Mouse (Mus musculus) heart, embryonic 12.5 days (tissue): ENCODE measurements around the gene Atp6v0b. TPM values are rescaled to one million over a fixed set of nuclear protein-coding genes. Genes with fewer than 3 reads are reported as not detected.

ENCODE experiments used
- ATAC-seq: fragments of 200-750 bp; cut with Nextera tagmentation; 2 replicates; pipeline ENCODE4 v1.8.0; 2017; ENCODE audit warnings: moderate TSS enrichment, moderate library complexity; ENCODE audit not compliant: insufficient number of reproducible peaks, low FRiP score
- H3K27ac ChIP-seq: fragments of 300-500 bp; sonication (generic); 2 replicates; pipeline ENCODE4 v1.5.1; 2016; ENCODE audit warnings: mild to moderate bottlenecking, moderate library complexity; ENCODE audit not compliant: poor library complexity, severe bottlenecking
- H3K27me3 ChIP-seq: fragments of 300-500 bp; sonication (generic); replicated peaks from 2 replicates; pipeline ENCODE4 v1.6.1; 2016; ENCODE audit warnings: mild to moderate bottlenecking, moderate library complexity
- H3K36me3 ChIP-seq: fragments of 300-500 bp; sonication (generic); 2 replicates; pipeline ENCODE4 v1.6.1; 2016; ENCODE audit warnings: mild to moderate bottlenecking, moderate library complexity
- H3K4me1 ChIP-seq: fragments of 300-500 bp; sonication (generic); replicated peaks from 2 replicates; pipeline ENCODE4 v1.6.1; 2016; ENCODE audit warnings: mild to moderate bottlenecking
- H3K4me2 ChIP-seq: fragments of 300-500 bp; sonication (generic); 2 replicates; pipeline ENCODE4 v1.6.1; 2016; ENCODE audit warnings: mild to moderate bottlenecking, moderate library complexity
- H3K4me3 ChIP-seq: fragments of 300-500 bp; sonication (generic); 2 replicates; pipeline ENCODE4 v1.5.1; 2016; ENCODE audit warnings: mild to moderate bottlenecking
- H3K9ac ChIP-seq: fragments of 300-500 bp; sonication (generic); 2 replicates; pipeline ENCODE4 v1.6.1; 2016; ENCODE audit warnings: mild to moderate bottlenecking, moderate library complexity
- H3K9me3 ChIP-seq: fragments of 300-500 bp; sonication (generic); replicated peaks from 2 replicates; pipeline ENCODE4 v1.6.1; 2016; ENCODE audit warnings: mild to moderate bottlenecking, moderate library complexity
- WGBS: fragments of 180-500 bp; shearing (Covaris S2); methylation state at CpG from one replicate; pipeline ENCODE4 v1.1.7; 2016; 5-methylcytosine and 5-hydroxymethylcytosine counted together
- polyA plus RNA-seq: library from polyadenylated mRNA; unstranded; fragments of >200 nt; fragmentation: Nextera tagmentation; extraction: Ambion mirVana; gene quantifications from 2 replicates; pipeline ENCODE4 v1.2.1, GENCODE M21; 2016

Gene Atp6v0b
- polyA plus RNA-seq, 1 experiment from 2014 or later = 196 TPM

DNA sequence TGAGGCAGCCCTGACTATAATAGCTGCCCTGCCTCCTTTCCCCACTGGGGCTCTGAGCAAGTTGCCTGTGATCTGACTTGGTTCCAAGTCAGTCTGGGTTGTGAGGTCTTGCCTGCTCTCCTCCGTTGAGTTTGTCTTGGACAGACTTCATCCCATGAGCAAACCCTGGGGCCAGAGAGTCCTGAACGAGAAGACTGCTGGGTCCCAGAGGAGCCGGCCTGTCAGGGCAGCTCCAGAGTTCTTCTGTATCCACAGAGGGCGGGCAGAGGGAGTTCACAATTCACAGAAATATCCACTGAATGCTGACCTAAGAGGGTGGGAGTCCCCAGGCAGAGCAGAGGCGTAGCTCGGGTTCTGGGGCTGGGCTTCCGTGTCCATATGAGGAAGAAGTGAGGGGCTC, 36.3 kb downstream of the Atp6v0b start:
- Histone ChIP-seq H3K27ac (no peak overlapping the region), H3K4me3 (no peak overlapping the region), H3K27me3 (0 out of 2 replicates have a peak, but pooled peaks cover 12% of the 10 kb centered on the region), H3K36me3 (peaks cover 2% of the 10 kb centered on the region; the same call in 1 of the 2 replicates), H3K9me3 (no peaks in the 10 kb centered on the region), H3K4me1 (peaks cover 27% of the 10 kb centered on the region), H3K4me2 (no peak overlapping the region), H3K9ac (no peak overlapping the region)
- no peak for ATAC-seq
- WGBS = 66% methylated on average over 7 of the region's 7 CpGs

DNA sequence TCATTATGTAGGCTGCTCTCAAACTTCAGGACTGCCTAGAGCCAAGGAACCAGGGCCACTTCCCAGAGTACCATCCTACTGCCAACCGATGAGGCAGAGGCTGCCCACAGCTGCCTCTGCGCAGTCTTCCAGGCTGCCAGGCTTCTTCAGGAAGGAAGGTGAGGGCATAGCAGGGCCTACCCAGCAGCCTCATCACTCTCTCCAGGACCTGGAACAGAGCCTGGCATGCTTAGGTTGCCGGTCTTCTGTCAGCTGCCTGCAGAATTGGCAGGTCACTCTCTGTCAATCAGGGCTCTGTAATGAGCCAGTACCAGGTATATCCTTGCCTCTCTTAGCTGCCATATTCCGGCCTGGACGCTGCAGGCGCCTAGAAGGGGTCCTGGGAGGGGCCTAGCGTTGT, 37.0 kb downstream of the Atp6v0b start:
- Histone ChIP-seq H3K4me1 (peaks cover 22% of the 10 kb centered on the region), H3K4me3 (no peak overlapping the region), H3K4me2 (no peak overlapping the region), H3K27ac (no peak overlapping the region), H3K9ac (no peak overlapping the region), H3K9me3 (no peaks in the 10 kb centered on the region), H3K36me3 (peaks cover 4% of the 10 kb centered on the region; the same call in 1 of the 2 replicates), H3K27me3 (0 out of 2 replicates have a peak, but pooled peaks cover 12% of the 10 kb centered on the region)
- WGBS = 85% methylated on average over 7 of the region's 7 CpGs
- no peak for ATAC-seq

DNA sequence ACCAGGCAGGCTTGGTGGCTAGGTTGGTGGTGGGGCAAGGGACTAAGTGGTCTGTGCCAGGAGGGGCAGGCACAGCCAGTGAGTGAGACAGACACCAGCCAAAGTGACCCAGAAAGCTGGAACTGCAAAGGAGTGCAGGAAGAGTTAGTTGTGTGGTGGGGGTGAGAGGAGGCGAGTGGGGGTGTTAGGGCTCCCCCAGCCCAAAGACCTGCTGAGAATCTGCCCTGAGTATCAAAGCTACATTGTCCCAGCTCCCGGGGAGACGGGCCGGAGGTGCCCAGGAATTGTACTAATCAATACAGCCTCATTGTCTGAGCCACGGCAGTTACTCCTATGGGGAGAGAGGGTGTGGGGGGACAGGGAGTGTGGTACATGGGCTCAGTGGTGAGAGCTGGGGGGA, 37.6 kb downstream of the Atp6v0b start:
- Histone ChIP-seq H3K9me3 (no peaks in the 10 kb centered on the region), H3K4me3 (no peak overlapping the region), H3K9ac (no peak overlapping the region), H3K36me3 (peaks cover 4% of the 10 kb centered on the region; the same call in 1 of the 2 replicates), H3K27me3 (0 out of 2 replicates have a peak, but pooled peaks cover 12% of the 10 kb centered on the region), H3K27ac (no peak overlapping the region), H3K4me1 (peaks cover 15% of the 10 kb centered on the region), H3K4me2 (no peak overlapping the region)
- WGBS = 78% methylated on average over 5 of the region's 5 CpGs
- no peak for ATAC-seq

DNA sequence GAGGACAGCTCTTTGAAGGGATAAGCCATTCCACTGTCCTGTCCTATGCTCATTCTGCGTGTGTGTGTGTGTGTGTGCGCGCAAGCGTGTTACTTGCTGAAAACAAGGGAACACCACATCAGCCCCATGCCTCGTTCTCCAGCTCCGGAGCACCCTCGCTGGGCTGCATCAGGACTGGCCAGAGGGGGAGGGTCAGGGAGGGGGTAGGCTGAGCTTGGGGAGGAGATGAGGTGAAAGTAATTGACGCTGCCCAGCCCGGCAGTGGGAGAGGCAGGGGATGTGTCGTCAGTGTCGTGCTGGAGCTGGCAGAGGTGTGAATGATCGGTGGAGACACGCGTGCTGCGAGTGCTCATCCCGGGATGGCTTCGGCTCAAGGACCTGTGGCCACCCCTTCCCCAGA, 38.1 kb downstream of the Atp6v0b start:
- 52% methylated on average over 17 of the region's 17 CpGs for WGBS
- ATAC-seq = no peak
- Histone ChIP-seq H3K36me3 (peaks cover 4% of the 10 kb centered on the region; the same call in 1 of the 2 replicates), H3K4me1 (peaks cover 10% of the 10 kb centered on the region), H3K27ac (no peak overlapping the region), H3K9me3 (no peaks in the 10 kb centered on the region), H3K4me3 (no peak overlapping the region), H3K4me2 (no peak overlapping the region), H3K9ac (no peak overlapping the region), H3K27me3 (0 out of 2 replicates have a peak, but pooled peaks cover 12% of the 10 kb centered on the region)

DNA sequence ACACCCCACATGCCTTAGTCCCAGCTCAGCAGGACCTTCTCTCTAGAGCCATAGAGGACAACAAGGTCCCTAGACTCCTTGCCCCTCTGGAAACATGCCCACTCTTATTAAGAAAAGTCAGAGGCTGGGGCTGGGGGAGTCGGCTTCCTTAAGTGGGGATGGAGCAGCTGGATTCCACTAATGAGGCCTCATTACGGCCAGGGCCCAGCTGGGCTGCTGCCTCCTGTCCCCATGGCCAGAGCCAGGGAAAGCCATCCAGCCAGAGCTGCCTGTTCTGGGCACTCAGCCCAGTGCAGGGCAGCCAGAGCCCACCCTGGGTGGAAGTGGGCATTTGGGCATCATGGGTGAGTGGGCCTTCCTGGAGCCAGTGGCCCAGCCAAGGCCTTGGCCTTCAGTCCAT, 40.1 kb downstream of the Atp6v0b start:
- 67% methylated on average over 2 of the region's 2 CpGs for WGBS
- H3K4me3 ChIP-seq = no peak overlapping the region
- H3K4me2 ChIP-seq = no peak overlapping the region
- peaks cover 4% of the 10 kb centered on the region; the same call in 1 of the 2 replicates for H3K36me3 ChIP-seq
- no peak for ATAC-seq
- H3K9ac ChIP-seq = no peak overlapping the region
- H3K27ac ChIP-seq = no peak overlapping the region
- peaks cover 5% of the 10 kb centered on the region for H3K4me1 ChIP-seq
- H3K9me3 ChIP-seq = no peaks in the 10 kb centered on the region
- 0 out of 2 replicates have a peak, but pooled peaks cover 12% of the 10 kb centered on the region for H3K27me3 ChIP-seq

DNA sequence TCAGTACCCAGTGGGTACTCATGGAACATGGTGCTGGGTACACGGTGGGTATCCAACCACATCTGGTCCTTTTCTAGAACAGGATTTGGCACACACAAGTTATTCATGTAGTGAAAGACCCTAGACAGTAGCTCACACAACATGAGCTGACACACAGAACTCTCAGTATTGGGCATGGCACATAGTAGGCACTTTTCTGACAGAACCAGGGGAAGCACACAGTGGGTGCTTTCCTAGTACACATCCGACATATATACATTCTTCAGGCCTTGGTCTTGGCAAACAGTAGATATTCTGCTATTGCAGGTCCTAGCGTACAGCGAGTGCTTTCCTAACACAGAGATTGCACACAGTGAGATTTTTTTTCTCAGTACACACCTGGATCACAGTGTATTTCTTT, 40.9 kb downstream of the Atp6v0b start:
- WGBS = 95% methylated on average over 4 of the region's 4 CpGs
- no peak for ATAC-seq
- Histone ChIP-seq H3K9ac (no peak overlapping the region), H3K36me3 (peaks cover 4% of the 10 kb centered on the region; the same call in 1 of the 2 replicates), H3K4me2 (no peak overlapping the region), H3K9me3 (no peaks in the 10 kb centered on the region), H3K4me1 (peaks cover 5% of the 10 kb centered on the region), H3K27ac (no peak overlapping the region), H3K27me3 (0 out of 2 replicates have a peak, but pooled peaks cover 12% of the 10 kb centered on the region), H3K4me3 (no peak overlapping the region)

DNA sequence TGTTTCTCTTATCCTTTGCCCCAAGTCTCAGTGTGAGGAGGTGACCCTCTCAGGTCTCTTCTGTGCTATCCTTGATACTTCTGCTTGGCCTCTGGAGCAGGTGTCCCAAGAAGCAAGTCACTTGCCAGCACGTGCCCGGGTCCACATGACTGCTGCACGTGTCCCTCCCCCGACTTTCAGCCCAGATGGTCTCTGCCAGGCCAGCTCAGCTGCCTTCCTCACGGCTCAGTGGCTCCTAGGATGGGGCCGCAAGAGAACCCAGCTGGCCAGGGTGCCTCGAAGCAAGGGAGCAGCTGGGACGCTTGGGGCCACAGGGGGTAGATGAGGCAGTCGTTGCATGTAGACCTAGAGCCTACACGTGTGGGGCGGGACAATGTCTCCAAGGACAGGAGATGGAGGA, 41.8 kb downstream of the Atp6v0b start:
- no peak overlapping the region for H3K4me3 ChIP-seq
- no peak overlapping the region for H3K4me2 ChIP-seq
- H3K36me3 ChIP-seq = peaks cover 4% of the 10 kb centered on the region; the same call in 1 of the 2 replicates
- H3K4me1 ChIP-seq = peaks cover 5% of the 10 kb centered on the region
- no peak overlapping the region for H3K27ac ChIP-seq
- WGBS = 77% methylated on average over 11 of the region's 11 CpGs
- ATAC-seq = no peak
- no peak overlapping the region for H3K9ac ChIP-seq
- no peaks in the 10 kb centered on the region for H3K9me3 ChIP-seq
- 0 out of 2 replicates have a peak, but pooled peaks cover 12% of the 10 kb centered on the region for H3K27me3 ChIP-seq

DNA sequence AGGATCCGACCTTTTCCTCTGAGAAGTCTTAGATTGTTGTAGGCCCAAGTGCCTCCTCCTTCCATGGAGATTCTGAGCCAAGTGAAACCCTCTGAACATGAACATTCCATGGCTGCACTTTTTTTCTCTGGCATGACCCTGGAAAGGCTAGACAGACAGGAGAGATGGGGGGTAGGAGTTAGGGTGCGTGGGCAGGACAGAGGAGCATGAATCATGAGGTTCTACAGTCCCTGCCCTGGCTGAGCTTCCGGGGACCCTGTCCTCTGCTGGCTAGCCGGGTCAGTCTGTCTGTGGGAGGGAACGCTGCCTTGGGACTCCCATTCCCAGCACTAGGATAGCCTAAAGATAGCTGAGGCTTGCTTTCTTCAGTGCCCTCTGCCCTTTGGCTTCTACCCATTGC, 42.7 kb downstream of the Atp6v0b start:
- Histone ChIP-seq H3K4me1 (peaks cover 5% of the 10 kb centered on the region), H3K36me3 (peaks cover 4% of the 10 kb centered on the region; the same call in 1 of the 2 replicates), H3K4me3 (no peak overlapping the region), H3K27me3 (0 out of 2 replicates have a peak, but pooled peaks cover 12% of the 10 kb centered on the region), H3K9me3 (no peaks in the 10 kb centered on the region), H3K4me2 (no peak overlapping the region), H3K27ac (no peak overlapping the region), H3K9ac (no peak overlapping the region)
- 83% methylated on average over 5 of the region's 5 CpGs for WGBS
- no peak for ATAC-seq

DNA sequence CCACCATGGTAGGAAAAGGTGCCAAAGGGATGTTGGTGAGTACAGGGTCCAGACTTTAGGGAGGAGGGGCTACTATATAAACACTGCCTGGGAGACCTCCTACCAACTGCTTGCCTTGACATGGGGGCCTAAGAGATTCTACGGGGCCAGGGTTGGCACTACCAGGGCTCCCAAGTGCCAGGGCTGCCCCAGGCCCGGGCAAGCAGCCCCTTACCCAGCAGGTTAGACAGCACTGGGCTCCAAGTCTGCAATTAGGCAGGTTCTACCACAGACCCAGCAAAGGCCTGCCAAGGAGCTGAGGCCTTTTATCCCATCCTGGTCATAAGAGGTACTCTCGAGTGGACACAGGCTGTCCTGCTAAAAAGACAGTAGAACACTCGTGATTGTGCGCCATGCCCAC, 44.0 kb downstream of the Atp6v0b start:
- WGBS = 81% methylated on average over 5 of the region's 5 CpGs
- Histone ChIP-seq H3K36me3 (peaks cover 4% of the 10 kb centered on the region; the same call in 1 of the 2 replicates), H3K4me2 (no peak overlapping the region), H3K9ac (no peak overlapping the region), H3K27me3 (0 out of 2 replicates have a peak, but pooled peaks cover 5% of the 10 kb centered on the region), H3K4me1 (no peaks in the 10 kb centered on the region), H3K27ac (no peak overlapping the region), H3K4me3 (no peak overlapping the region), H3K9me3 (no peaks in the 10 kb centered on the region)
- no peak for ATAC-seq

DNA sequence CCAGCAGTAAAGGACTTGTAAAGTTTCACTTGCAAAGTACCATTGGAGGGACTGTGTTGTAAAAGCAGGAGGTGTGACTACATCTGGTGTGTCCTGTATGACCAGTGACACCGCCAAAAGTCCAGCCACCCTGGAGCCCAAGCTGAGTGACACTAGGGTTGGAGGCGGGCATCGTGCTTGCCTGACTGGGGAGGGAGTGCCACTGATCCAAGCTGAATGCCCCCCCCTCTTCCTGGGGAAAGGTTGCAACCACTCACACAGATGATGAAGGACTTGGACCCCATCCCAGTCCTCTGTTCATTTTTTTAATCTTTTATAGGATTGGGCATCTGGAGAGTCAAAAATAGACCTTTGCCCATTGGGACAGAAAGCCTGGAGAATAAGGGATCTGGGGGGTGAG, 45.6 kb downstream of the Atp6v0b start:
- H3K36me3 ChIP-seq = peaks cover 4% of the 10 kb centered on the region; the same call in 1 of the 2 replicates
- no peak overlapping the region for H3K27ac ChIP-seq
- H3K27me3 ChIP-seq = no peaks in the 10 kb centered on the region
- 73% methylated on average over 3 of the region's 3 CpGs for WGBS
- H3K4me3 ChIP-seq = no peak overlapping the region
- no peak for ATAC-seq
- no peak overlapping the region for H3K9ac ChIP-seq
- no peaks in the 10 kb centered on the region for H3K4me1 ChIP-seq
- no peak overlapping the region for H3K4me2 ChIP-seq
- no peaks in the 10 kb centered on the region for H3K9me3 ChIP-seq

DNA sequence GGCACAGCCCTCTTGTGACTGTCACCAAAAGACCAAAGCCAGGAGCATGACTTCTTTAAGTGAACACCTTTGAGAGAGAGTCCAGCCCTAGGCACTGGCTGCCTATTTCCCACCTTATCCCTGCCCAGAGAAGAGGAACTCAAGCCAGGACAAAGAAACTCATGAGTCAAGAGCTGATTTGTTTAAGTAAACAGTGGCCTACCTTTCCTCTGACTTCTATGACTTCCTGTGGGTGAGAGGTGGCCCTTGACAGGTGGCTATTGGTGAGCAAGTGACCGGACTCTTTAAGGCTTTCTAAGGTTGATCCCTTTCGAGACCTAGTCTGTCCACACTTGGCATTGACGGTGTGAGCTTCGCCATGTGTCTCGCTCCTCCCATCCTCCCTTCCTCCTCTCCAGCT, 46.3 kb downstream of the Atp6v0b start:
- Histone ChIP-seq H3K4me3 (no peak overlapping the region), H3K36me3 (peaks cover 2% of the 10 kb centered on the region; the same call in 1 of the 2 replicates), H3K4me1 (no peaks in the 10 kb centered on the region), H3K27me3 (no peaks in the 10 kb centered on the region), H3K9me3 (no peaks in the 10 kb centered on the region), H3K9ac (no peak overlapping the region), H3K27ac (no peak overlapping the region), H3K4me2 (no peak overlapping the region)
- ATAC-seq = no peak
- 90% methylated on average over 5 of the region's 5 CpGs for WGBS

DNA sequence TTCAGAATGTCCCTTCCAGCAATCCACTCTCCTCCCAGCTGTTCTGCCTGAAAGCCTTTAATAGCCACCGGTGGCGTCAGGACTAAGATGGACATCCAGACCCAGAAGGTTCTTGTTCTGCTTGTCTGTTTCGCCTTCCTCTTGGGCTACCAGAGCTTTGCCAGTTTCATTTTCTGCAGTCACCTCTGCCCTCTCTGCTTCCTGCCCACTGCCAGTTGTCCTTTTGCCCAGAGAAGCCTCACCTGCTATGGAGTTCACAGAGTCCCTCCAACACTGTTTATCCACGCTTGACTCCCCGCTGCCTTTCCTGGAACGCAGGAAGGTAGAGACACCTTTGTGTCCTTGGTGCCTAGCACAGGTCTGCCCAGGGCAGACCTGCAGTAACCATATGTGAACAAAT, 47.8 kb downstream of the Atp6v0b start:
- 73% methylated on average over 6 of the region's 6 CpGs for WGBS
- no peak overlapping the region for H3K27ac ChIP-seq
- H3K4me2 ChIP-seq = no peak overlapping the region; the same call in 1 of the 2 replicates
- H3K9me3 ChIP-seq = no peaks in the 10 kb centered on the region
- H3K4me3 ChIP-seq = no peak overlapping the region
- no peak overlapping the region for H3K9ac ChIP-seq
- peaks cover 6% of the 10 kb centered on the region for H3K4me1 ChIP-seq
- no peaks in the 10 kb centered on the region for H3K27me3 ChIP-seq
- no peaks in the 10 kb centered on the region for H3K36me3 ChIP-seq
- ATAC-seq = no peak
